Mouse (Mus musculus): Measurements from ENCODE around the gene Tsks.

Tsks gene

DNA sequence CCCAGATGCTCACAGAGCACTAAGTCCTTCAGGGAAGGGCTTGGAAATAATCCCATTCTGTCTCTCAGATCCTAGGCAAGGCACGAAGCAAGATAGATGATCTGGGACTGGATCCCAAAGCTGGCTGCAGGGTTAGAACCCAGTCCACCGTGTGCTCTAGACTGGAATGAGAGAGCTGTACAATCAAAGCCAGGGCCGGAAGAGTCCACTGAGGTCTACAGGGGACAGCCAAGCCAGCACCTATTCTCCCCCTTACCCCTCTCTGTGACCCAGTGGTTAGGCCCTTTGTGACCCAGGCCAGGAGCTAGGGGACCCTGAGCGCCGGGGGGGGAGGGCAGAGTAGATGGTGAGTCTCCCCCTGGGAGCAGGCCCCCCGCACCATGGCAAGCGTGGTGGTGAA lies at the start of gene Tsks:
Gene Tsks (plus strand): TSS at position 301 of the 400 bp plus-strand sequence.
- no peak for DNase-seq (ENCODE audit: low read depth, low spot score)

DNA sequence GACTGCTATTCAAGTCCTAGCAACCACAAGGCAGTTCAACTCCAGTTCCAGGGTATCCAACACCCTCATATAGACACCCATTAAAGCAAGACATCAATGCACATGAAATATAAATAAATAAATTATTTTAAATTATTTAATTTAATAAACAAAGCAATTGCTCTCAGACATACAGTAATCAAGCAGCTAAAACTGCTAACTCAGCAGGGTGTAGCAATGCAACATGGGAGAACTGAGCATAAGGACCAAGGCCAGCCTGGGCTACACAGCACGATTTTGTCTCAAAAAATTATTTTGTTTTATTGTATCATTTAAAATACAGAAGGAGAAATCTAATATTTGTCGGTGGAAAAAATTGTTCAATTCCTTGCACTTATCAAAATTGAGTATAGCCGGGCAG lies 48.8 kb upstream of the Tsks start:
- no peak for DNase-seq (ENCODE audit: low read depth, low spot score)

DNA sequence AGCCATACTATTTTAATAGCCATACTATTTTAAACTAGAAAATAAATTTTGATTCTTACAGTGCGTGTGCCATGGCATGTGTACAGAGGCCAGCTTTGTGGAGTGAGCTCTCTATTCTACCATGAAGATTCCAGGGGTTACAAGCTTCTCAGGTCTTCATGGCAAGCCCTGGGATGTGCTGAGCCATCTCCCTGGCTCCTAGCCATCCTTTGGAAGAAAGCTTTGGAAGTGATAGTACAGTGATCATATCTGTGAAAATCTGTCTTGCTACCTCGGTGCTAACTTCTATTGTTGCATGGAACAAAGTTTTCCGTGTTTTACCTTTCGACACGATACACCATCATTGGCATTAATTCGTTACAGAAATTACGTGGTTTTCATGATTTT lies 47.8 kb upstream of the Tsks start:
- DNase-seq (ENCODE audit: low read depth, low spot score), result no peak

DNA sequence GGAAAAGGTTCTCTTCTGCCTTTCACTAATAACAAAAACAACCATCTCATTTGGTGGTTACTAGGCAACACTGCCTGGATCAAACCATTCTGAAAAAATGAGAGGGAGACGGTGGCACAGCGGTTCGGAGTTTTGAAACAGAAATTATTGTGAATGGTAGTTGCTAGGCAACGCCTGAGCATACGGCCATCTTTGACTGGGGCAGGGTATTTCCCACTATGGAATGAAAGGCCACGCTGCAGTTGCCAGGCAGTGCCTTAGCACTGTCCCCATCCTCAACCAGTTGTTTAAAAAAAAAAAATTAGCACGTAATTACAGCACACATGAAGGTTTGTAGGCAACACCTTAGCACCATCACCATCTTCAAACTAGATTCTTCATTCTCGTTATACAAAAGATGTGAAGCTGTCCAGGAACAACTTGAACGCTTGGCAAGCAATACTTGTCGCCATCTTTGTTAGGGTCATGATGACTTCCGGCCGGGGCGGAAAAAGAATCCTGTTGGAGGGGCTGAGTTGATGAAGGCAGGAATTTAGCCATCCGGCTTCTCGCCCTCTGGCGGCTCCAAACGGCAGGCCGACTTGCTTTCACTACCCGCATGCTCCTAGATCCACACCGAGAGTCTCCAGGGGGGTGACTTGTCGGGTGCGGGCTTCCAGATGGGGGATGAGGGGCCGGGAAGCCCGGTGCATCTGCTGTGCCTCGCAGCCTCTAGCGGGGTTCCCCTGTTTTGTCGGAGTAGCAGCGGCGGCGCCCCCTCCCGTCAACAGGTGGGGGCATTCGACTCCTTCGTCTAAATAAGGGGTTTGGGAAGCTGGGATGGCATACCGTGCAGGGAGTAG lies 47.2 kb upstream of the Tsks start, which contains the start of gene Fuz:
Gene Fuz (plus strand): TSS at position 487 of the 842 bp plus-strand sequence.
- DNase-seq (ENCODE audit: low read depth, low spot score), result peak; percentile 97

GRCm38 (mm10) chr7:44896499-44896898 lies 46.5 kb upstream of the Tsks start:
- DNase-seq (ENCODE audit: low read depth, low spot score), result no peak

- no peak for DNase-seq (ENCODE audit: low read depth, low spot score)
These were observed 44.4 kb upstream of the Tsks start for GRCm38 (mm10) chr7:44898607-44899006.

DNA sequence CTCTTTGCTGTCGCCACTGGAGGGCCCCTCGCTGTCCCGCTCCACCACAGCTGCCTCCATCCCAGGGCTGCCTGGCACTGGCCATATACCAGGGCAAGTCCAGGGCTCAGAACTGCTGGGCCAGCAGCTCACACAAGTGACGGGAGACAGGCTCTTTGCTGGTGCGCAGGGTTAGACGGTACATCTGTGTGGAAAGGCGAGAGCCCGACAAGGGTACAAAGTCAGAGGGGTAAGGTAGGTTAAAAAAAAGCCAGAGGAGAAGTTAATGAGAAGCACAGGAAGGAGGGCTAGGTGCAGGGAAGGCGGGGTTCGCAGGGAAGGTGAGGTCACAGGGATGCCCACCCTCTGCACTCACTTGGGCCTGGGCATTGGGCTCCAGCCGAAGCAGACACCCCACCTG lies 42.4 kb upstream of the Tsks start:
- no peak for DNase-seq (ENCODE audit: low read depth, low spot score)

DNA sequence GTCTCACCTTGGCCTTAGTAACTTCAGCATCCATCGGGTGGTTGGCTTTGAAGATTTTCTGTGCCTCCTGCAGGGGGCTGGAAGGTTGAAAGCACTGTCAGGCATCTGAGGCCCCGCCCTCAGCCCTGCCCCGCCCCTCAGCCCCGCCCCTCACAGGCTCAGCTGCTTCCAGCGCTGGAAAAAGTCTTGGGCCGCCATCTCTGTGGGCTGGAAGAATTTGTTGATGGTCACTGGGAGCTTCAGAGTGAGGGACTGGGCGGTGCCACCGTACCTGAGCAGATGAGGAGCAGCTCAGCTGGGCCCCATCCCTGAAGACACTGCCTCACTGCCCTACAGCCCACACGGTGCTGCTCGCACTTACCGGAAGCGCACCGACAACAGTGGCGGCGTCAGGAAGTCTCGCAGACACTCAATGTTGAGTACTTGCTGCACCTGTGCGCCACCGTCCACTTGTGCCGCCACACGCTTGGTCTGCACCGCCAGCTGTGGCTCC lies 41.7 kb upstream of the Tsks start:
- no peak for DNase-seq (ENCODE audit: low read depth, low spot score)

DNA sequence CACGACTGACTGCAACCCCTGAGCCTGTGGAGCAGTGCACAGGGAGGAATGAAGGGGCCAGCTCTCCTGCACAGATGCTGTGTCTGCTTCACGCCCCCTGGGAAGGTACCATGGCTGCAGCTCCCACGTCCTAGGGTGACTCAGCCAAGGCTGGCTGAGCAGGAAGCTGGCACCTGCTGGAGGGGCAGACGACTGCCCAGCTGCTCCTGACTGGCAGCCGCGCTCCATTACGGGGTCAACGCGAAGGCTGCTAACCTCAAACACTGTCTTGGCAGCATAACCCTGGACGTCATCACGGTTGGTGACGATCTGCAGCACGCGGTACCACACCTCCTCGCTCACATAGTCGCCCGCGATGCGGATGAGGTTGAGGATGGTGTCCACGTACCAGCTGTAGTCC lies 37.6 kb upstream of the Tsks start:
- no peak for DNase-seq (ENCODE audit: low read depth, low spot score)

DNA sequence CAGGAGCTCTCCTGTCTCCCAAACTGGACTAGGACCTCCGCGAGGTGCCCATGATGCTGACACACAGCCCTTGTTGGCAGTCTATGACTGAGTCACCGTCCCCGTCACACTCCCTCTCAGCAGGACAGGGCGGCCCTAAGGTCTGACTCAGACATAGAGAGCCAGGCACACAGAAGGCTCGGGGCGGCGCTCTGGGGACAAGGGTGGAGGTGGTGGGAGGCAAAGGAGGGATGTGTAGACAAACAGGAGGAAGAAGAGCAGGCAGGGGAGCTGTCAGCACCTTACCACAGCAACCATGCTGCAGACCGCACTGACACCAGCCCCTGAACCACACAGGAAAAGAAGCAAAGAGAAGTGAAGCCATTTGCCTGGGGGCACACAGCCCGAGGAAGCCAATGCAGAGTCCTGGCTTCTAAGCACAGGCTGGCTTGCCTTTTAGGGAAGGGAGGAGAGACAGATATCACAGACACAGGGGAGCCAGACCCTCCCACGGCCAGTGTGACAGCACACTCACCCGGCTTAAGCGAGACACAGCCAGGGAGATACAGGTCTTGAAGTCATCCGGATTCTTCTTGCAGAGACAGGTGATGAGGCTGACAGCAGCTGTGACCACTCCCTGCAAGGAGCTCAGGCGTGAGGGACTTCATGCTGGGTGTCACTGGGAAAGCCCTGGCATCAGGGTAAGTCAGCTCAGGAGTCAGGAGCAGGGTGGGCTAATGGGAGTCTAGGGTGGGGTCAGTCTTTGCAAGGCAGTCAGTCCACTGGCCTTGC lies 34.1 kb upstream of the Tsks start:
- no peak for DNase-seq (ENCODE audit: low read depth, low spot score)

- DNase-seq (ENCODE audit: low read depth, low spot score), result no peak
These were observed 28.6 kb upstream of the Tsks start for GRCm38 (mm10) chr7:44914396-44914795.

DNA sequence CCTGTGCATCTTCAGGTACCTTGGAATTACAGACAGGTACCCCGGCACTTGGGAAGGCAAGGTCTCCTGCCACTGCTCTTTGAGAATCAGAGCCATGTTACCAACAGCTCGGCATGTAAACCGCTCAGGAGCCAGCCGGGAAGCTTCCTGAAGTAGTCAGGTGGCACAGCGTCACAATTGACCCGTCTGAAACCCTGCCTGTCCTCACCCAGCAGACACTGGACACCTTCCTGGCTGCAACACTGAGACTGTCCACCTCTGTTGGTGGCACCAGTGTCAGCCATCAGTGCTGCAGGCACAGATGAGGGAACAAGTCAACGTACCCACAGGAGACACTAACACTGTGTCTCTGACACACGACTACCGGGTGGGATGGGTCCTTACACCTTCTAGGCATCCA lies 27.7 kb upstream of the Tsks start:
- no peak for DNase-seq (ENCODE audit: low read depth, low spot score)

DNA sequence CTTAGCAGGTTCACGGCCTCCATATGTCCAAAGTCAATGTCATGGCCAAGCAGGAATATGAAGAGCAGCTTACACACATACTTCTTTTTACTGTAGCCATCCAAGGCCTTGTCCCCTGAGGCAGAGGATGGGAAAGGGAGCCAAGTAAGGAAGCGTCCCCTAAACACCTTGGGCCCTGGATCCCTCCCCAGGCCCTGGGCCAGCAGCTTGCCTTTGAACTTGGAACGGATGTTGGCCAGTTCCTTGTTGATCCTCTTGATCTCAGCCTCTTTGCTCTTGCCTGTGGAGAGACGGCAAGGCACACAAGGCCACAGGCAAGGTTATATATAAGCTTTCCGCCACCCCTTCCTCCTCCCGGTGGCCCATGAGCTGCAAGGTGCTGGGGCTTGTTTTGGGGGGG lies 26.8 kb upstream of the Tsks start:
- DNase-seq (ENCODE audit: low read depth, low spot score), result no peak

DNA sequence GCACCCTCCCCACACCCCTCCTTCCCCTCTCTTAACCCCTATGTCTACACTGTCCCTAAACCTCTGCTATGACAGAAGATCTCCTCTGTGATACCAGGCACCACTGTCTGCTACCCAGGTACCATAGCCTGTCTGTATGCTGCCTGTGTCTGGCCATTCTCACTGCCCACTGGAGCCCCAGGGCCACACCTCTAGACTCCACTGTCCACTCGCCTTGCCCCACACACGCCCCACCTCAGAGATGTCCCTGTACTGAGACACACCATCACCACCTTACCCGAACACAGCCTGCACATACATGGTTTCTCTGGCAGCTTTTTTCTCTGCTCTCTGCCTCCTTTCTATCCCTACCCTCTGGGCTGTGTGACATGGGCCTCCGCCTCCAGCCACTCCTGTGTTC lies 26.1 kb upstream of the Tsks start:
- no peak for DNase-seq (ENCODE audit: low read depth, low spot score)

GRCm38 (mm10) chr7:44918219-44918618 lies 24.8 kb upstream of the Tsks start:
- DNase-seq (ENCODE audit: low read depth, low spot score), result no peak

DNA sequence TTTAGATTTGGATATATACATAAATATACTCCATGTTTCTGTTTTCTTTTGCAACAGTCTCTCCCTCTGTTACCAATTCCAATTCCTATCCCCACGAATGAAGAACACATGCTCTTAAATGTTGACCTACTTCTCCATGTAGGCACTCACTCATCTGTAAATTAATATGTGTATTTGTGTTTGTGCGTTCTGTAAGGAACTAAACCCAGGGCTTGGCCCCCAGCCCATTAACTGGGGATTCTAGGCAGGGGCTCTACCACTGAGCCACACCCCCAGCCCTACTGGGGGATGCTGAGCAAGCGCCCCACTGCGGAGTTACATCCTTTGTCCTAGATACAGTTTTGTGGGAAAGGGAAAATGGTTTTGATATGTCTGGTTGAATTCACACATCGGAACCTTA lies 23.9 kb upstream of the Tsks start:
- DNase-seq (ENCODE audit: low read depth, low spot score), result no peak

DNA sequence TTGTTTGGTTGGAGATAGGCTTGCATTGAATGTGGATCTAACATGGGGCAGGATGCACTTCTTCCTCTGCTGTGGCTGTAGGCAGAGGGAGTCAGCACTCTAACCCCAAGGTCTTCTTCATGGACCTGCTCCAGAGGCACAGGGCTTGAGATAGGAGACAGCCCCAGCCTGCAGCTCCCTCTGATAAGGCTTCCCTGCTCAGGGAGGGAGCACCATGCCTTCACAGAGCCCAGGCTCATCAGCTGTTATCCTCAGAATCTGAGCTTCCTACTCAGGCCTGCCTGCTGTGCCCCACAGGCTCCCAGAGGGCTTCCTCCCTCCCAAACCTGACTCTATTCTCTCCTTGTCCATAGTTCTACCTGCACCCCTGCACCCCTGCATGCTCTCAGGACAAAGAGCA lies 20.5 kb upstream of the Tsks start:
- DNase-seq (ENCODE audit: low read depth, low spot score), result no peak

GRCm38 (mm10) chr7:44925468-44925867 lies 17.5 kb upstream of the Tsks start:
- DNase-seq (ENCODE audit: low read depth, low spot score), result no peak

GRCm38 (mm10) chr7:44928570-44928969 lies 14.4 kb upstream of the Tsks start:
- DNase-seq (ENCODE audit: low read depth, low spot score), result no peak

- peak; percentile 100 for DNase-seq (ENCODE audit: low read depth, low spot score)
These were observed 13.5 kb upstream of the Tsks start, which contains the start of gene Ap2a1 for GRCm38 (mm10) chr7:44929204-44930151. Gene Ap2a1 (minus strand): TSS chr7:44929496.

- DNase-seq (ENCODE audit: low read depth, low spot score), result no peak
These were observed 4.3 kb upstream of the Tsks start for GRCm38 (mm10) chr7:44938680-44939079.

DNA sequence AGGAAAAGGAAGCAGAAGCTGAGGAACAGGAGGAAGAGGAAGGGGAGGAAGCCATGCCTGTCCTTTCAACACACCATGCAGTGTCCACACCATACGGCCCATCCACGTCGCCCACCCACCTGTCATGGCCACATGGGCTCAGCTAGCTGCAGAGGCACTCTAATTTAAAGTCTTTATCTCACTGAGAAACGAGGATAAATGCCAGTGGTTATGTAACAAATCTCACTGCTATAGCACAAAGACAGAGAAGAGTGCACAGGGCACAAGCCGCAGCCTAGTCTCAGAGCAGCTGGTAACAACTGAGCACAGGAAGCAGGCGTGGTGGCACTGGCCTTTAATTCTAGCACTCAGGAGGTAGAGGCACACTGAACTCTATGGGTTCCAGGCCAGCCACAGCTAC lies 6.9 kb downstream of the Tsks start:
- DNase-seq (ENCODE audit: low read depth, low spot score), result no peak

All from brain, embryonic 18.5 days (tissue).